Mouse (Mus musculus) intestine, postnatal 0 days (tissue): ENCODE measurements around the gene Rgp1. TPM values are rescaled to one million over a fixed set of nuclear protein-coding genes. Genes with fewer than 3 reads are reported as not detected.
A peak's percentile ranks its signal among the peaks of the same experiment; 100 is the strongest.
"Not testable (repeated sequence)": the region's sequence is repeated elsewhere in the genome, so short reads cannot be mapped to it uniquely, and the experiment has no call there.

ENCODE experiments used
- ATAC-seq: fragments of 200-750 bp; cut with Nextera tagmentation; 2 replicates; pipeline ENCODE4 v1.8.0; 2017; ENCODE audit warnings: mild to moderate bottlenecking, moderate TSS enrichment, moderate library complexity
- H3K27ac ChIP-seq: fragments of 300-500 bp; sonication (generic); 2 replicates; pipeline ENCODE4 v1.5.1; 2014; ENCODE audit warnings: mild to moderate bottlenecking, low read depth, low read length, moderate library complexity
- H3K27me3 ChIP-seq: fragments of 300-500 bp; sonication (generic); replicated peaks from 2 replicates; pipeline ENCODE4 v1.6.1; 2014; ENCODE audit warnings: low read length, mixed read lengths; ENCODE audit not compliant: control insufficient read depth, insufficient read depth
- H3K36me3 ChIP-seq: fragments of 300-500 bp; sonication (generic); 2 replicates; pipeline ENCODE4 v1.6.1; 2014; ENCODE audit warnings: mild to moderate bottlenecking, moderate library complexity; ENCODE audit not compliant: control insufficient read depth, insufficient read depth
- H3K4me1 ChIP-seq: fragments of 300-500 bp; sonication (generic); replicated peaks from 2 replicates; pipeline ENCODE4 v1.6.1; 2014; ENCODE audit warnings: antibody characterized with exemption, low read length, mixed read lengths; ENCODE audit not compliant: control insufficient read depth, insufficient read depth
- H3K4me2 ChIP-seq: fragments of 300-500 bp; sonication (generic); replicated peaks from 2 replicates; pipeline ENCODE4 v1.6.1; 2014; ENCODE audit warnings: low read depth, mild to moderate bottlenecking, moderate library complexity
- H3K4me3 ChIP-seq: fragments of 300-500 bp; sonication (generic); 2 replicates; pipeline ENCODE4 v1.5.1; 2014; ENCODE audit warnings: low read depth, low read length
- H3K9ac ChIP-seq: fragments of 300-500 bp; sonication (generic); 2 replicates; pipeline ENCODE4 v1.6.1; 2014; ENCODE audit warnings: mild to moderate bottlenecking, low read depth, low read length
- H3K9me3 ChIP-seq: fragments of 300-500 bp; sonication (generic); 2 replicates; pipeline ENCODE4 v1.6.1; 2016; ENCODE audit warnings: mixed run types; ENCODE audit not compliant: control insufficient read depth
- CTCF ChIP-seq: sonication (generic); IDR thresholded peaks from 2 replicates; pipeline ENCODE4 v1.5.1; 2016; ENCODE audit warnings: low read depth, mild to moderate bottlenecking, control low read depth, antibody characterized with exemption, moderate library complexity
- WGBS: fragments of 180-500 bp; shearing (Covaris S2); extraction: QIAGEN DNeasy Blood & Tissue Kit; methylation state at CpG from one replicate; pipeline ENCODE4 v1.1.7; 2014; 5-methylcytosine and 5-hydroxymethylcytosine counted together
- polyA plus RNA-seq: library from polyadenylated mRNA; unstranded; fragments of >200 nt; fragmentation: Nextera tagmentation; extraction: Ambion mirVana; gene quantifications from 2 replicates; pipeline ENCODE4 v1.2.1, GENCODE M21; 2015

Rgp1 gene
- polyA plus RNA-seq, 1 experiment from 2014 or later: 11.3 TPM

DNA sequence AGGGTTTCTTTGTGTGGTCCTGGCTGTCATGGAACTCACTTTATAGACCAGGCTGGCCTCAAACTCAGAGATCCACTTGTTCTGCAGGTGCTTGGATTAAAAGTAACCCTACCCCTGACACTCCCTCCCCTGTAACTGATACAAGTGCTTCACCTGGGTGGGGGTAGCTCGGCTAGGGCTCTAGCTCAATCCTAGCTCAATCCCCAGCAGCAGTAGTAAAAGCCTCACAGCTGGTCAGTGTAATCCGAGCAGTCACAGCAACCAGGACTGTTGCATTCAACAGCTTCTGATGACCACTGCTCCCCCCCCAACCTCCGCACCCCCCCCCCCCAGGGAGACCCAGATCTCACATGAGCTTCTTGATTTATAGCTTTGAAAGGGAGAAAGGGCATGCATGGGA is 36.5 kb upstream of the Rgp1 start:
- Histone ChIP-seq H3K27me3 (no peaks in the 10 kb centered on the region), H3K36me3 (peaks cover 94% of the 10 kb centered on the region), H3K9me3 (no peaks in the 10 kb centered on the region), H3K4me3 (no peak overlapping the region), H3K9ac (no peak overlapping the region), H3K27ac (no peak overlapping the region), H3K4me2 (no peak overlapping the region), H3K4me1 (no peaks in the 10 kb centered on the region)
- no peak for TF ChIP-seq CTCF
- ATAC-seq: no peak
- 80% methylated on average over 3 of the region's 3 CpGs for WGBS

DNA sequence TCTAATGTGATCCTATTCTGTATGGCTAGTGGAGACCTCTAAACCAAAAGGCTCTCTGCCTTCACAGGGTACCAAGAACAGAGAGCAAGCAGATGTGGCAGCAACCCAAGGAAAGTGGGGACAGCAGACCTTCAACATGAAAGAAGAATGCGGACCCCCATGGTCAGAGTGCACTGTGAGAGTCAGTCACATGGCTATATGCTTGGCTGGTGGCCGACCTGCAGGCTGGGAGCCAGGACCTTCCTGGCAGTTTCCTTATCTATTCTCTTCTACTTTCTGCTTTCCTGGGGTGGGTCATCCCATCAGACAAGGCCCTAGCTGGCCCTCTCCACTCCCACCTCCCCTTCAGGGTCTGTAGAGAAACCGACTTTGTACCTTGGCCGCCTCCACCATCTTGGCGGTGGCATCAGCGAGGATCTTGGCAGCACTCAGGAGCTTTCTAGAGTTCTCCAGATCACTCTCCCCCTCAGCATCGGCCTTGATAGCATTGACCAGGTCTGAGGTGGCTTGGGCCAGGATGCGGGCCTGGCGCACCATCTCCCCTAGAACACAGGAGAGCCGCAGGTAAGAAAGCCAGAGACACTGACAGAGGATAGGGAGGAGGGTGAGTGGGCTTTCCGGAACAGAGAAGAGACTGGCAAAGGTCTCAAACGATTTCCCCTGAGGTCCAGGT is 32.0 kb upstream of the Rgp1 start:
- no peak overlapping the region for H3K27ac ChIP-seq
- TF ChIP-seq CTCF: no peak
- H3K4me1 ChIP-seq: no peaks in the 10 kb centered on the region
- no peak overlapping the region for H3K9ac ChIP-seq
- no peak overlapping the region for H3K4me2 ChIP-seq
- peaks cover 100% of the 10 kb centered on the region for H3K36me3 ChIP-seq
- H3K9me3 ChIP-seq: no peaks in the 10 kb centered on the region
- no peaks in the 10 kb centered on the region for H3K27me3 ChIP-seq
- WGBS: 94% methylated on average over 12 of the region's 12 CpGs
- ATAC-seq: no peak
- no peak overlapping the region for H3K4me3 ChIP-seq

DNA sequence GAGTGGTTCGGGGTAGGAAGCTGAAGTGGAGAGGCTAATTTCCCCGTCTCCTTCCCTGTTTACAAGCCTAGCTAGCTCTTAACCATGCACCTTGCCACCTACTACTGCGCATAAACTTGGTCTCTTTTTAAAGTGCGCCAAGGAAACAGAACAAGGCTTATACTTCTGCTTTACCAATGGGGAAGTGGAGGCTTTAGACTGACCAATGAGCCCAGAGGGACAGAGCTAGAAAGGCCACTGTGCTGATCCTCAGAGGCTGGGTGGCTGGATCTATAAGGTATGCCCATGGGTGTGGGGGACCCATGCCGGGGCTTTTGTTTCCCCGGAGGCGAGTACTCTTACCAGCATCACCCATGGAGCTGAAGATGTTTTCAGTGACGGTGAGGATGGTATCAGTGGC is 31.4 kb upstream of the Rgp1 start:
- H3K9ac ChIP-seq: no peak overlapping the region
- TF ChIP-seq CTCF: no peak
- H3K36me3 ChIP-seq: peaks cover 100% of the 10 kb centered on the region
- ATAC-seq: no peak
- H3K27me3 ChIP-seq: no peaks in the 10 kb centered on the region
- no peaks in the 10 kb centered on the region for H3K9me3 ChIP-seq
- H3K4me1 ChIP-seq: no peaks in the 10 kb centered on the region
- WGBS: 95% methylated on average over 8 of the region's 8 CpGs
- H3K4me3 ChIP-seq: no peak overlapping the region
- H3K27ac ChIP-seq: peak overlapping the region; percentile 21; the same call in 1 of the 2 replicates
- H3K4me2 ChIP-seq: no peak overlapping the region

DNA sequence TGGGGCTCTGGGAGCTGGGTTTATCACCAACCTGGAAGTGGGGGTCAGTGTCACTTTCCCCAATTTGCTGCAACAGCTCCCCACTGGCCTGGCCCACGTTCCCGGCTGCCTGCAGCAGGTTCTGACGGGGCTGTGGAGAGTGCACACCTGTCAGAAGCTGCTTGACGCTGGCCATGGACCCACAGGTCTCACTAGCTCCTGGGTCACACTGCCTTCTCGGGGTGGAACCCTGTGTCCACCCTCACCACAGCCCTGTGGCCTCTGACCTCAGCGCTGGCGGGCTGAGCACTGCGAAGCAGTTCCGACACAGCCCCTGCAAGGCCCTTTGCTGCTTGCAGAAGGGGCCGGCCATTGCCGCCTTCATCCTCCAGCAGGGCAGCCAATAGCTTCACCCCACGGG is 29.5 kb upstream of the Rgp1 start:
- Histone ChIP-seq H3K27ac (peak overlapping the region; percentile 7; the same call in 1 of the 2 replicates), H3K4me1 (no peaks in the 10 kb centered on the region), H3K9ac (no peak overlapping the region), H3K4me3 (no peak overlapping the region), H3K36me3 (peaks cover 100% of the 10 kb centered on the region), H3K4me2 (no peak overlapping the region), H3K27me3 (no peaks in the 10 kb centered on the region), H3K9me3 (no peaks in the 10 kb centered on the region)
- no peak for ATAC-seq
- WGBS: 91% methylated on average over 12 of the region's 12 CpGs
- TF ChIP-seq CTCF: no peak

DNA sequence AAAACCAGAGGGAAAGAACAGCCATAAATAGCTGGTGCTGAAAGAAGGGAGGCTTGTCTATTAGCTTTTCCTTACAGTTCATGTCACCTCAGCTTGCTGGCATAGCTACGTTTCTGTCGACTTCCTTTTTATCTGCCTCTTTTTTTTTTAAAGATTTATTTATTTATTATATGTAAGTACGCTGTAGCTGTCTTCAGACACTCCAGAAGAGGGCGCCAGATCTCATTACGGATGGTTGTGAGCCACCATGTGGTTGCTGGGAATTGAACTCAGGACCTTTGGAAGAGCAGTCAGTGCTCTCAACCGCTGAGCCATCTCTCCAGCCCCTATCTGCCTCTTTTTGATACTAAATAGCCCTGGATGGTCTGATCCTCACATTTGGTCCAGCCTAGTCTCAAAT is 26.7 kb upstream of the Rgp1 start:
- WGBS: 87% methylated on average over 6 of the region's 6 CpGs
- TF ChIP-seq CTCF: peak; percentile 10
- ATAC-seq: not testable (repeated sequence)

DNA sequence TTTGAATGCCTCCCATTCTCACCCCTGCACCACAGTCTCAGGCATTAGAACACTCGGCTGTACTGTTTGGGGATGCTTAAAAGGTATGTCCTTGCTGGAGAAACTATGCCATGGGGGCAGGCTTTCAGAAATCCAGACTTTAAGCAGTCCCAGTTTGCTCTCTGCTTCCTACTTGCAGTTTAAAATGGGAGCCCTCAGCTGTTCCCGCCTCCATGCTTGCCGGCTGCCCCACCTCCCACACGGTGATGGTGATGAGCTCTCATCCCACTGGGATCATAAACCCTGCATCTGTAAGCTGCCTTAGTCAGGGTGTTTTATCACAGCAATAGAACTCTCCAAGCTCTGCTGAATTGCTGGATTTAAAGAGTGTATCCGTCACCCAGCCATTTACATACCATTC is 26.1 kb upstream of the Rgp1 start:
- Histone ChIP-seq H3K9ac (no peak overlapping the region), H3K4me2 (no peak overlapping the region), H3K27ac (no peak overlapping the region), H3K4me3 (no peak overlapping the region), H3K27me3 (no peaks in the 10 kb centered on the region), H3K36me3 (peaks cover 95% of the 10 kb centered on the region), H3K4me1 (no peaks in the 10 kb centered on the region), H3K9me3 (no peaks in the 10 kb centered on the region)
- WGBS: 97% methylated on average over 5 of the region's 5 CpGs
- no peak for TF ChIP-seq CTCF
- no peak for ATAC-seq

More for the DNA sequence above, 26.7 kb upstream of the Rgp1 start:
- not testable (repeated sequence) for H3K9me3 ChIP-seq, H3K4me2 ChIP-seq, H3K4me3 ChIP-seq, H3K27ac ChIP-seq, H3K4me1 ChIP-seq, H3K27me3 ChIP-seq, H3K9ac ChIP-seq
- H3K36me3 ChIP-seq: peaks cover 100% of the 10 kb centered on the region
